Mouse (Mus musculus) gastrocnemius, adult 8-10 months (tissue): ENCODE measurements around the gene Fcamr. TPM values are rescaled to one million over a fixed set of nuclear protein-coding genes. Genes with fewer than 3 reads are reported as not detected.

ENCODE experiments used
- DNase-seq, 2 experiments: peaks; one replicate each; pipeline ENCODE4 v3.0.0; 2022; ENCODE audit warnings: low spot score in 2 of 2
- total RNA-seq, 4 experiments: library from RNA; stranded (reverse); gene quantifications; 2 replicates each; pipeline ENCODE4 v1.2.4; 2022

Fcamr gene
- total RNA-seq = not detected

- DNase-seq = no peak
Measured at GRCm38 (mm10) chr1:130800602-130801001, at the start of gene Fcamr. TSS of gene Fcamr (plus strand) at chr1:130800902.

GRCm38 (mm10) chr1:130759689-130760088 lies 41.0 kb upstream of the Fcamr start:
- DNase-seq = no peak

- no peak for DNase-seq
Measured at GRCm38 (mm10) chr1:130761597-130761996, 39.1 kb upstream of the Fcamr start.

GRCm38 (mm10) chr1:130762045-130762760 lies 38.5 kb upstream of the Fcamr start:
- no peak for DNase-seq

- DNase-seq = no peak
Measured at GRCm38 (mm10) chr1:130764027-130764461, 36.7 kb upstream of the Fcamr start.

GRCm38 (mm10) chr1:130767066-130767465 lies 33.6 kb upstream of the Fcamr start:
- DNase-seq = peak in 1 of 2 experiments; percentile 15

- DNase-seq = no peak
Measured at GRCm38 (mm10) chr1:130769925-130770324, 30.8 kb upstream of the Fcamr start.

- DNase-seq = no peak
Measured at GRCm38 (mm10) chr1:130770487-130770886, 30.2 kb upstream of the Fcamr start.

GRCm38 (mm10) chr1:130770981-130771494 lies 29.7 kb upstream of the Fcamr start:
- DNase-seq = no peak

GRCm38 (mm10) chr1:130775234-130775633 lies 25.5 kb upstream of the Fcamr start:
- no peak for DNase-seq

GRCm38 (mm10) chr1:130775691-130776331 lies 24.9 kb upstream of the Fcamr start:
- DNase-seq = no peak

- no peak for DNase-seq
Measured at GRCm38 (mm10) chr1:130776645-130777044, 24.1 kb upstream of the Fcamr start.

- DNase-seq = no peak
Measured at GRCm38 (mm10) chr1:130779867-130780266, 20.8 kb upstream of the Fcamr start.

- DNase-seq = no peak
Measured at GRCm38 (mm10) chr1:130784054-130784453, 16.6 kb upstream of the Fcamr start.

- no peak for DNase-seq
Measured at GRCm38 (mm10) chr1:130787001-130787400, 13.7 kb upstream of the Fcamr start.

GRCm38 (mm10) chr1:130789512-130790451 lies 10.9 kb upstream of the Fcamr start:
- DNase-seq = no peak

- no peak for DNase-seq
Measured at GRCm38 (mm10) chr1:130795331-130795730, 5.4 kb upstream of the Fcamr start.

- no peak for DNase-seq
Measured at GRCm38 (mm10) chr1:130796967-130797684, 3.6 kb upstream of the Fcamr start.

GRCm38 (mm10) chr1:130798037-130798436 lies 2.7 kb upstream of the Fcamr start:
- no peak for DNase-seq

- no peak for DNase-seq
Measured at GRCm38 (mm10) chr1:130798551-130798950, 2.2 kb upstream of the Fcamr start.

GRCm38 (mm10) chr1:130799399-130799798 lies 1.3 kb upstream of the Fcamr start:
- no peak for DNase-seq
